Mouse (Mus musculus): ENCODE results near the gene Bcl2l14. TPM values are rescaled to one million over a fixed set of nuclear protein-coding genes. Genes with fewer than 3 reads are reported as not detected.

Bcl2l14 gene
- polyA plus RNA-seq, 2 experiments = 0.26 to 0.99 TPM

DNA sequence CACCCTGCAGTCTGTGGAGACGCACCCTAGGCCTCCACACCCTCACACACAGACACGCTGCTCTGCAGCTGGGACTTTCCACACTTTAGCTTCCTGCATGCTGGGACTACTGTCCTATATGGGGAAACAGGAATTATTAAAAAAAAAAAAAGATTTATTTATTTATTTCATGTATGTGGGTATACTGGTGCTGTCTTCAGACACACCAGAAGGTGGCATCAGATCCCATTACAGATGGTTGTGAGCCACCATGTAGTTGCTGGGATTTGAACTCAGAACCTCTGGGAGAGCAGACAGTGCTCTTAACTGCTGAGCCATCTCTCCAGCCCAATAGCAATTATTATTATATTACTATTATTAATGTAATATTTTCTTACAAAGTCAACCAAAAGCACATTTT lies 73.2 kb downstream of the Bcl2l14 start:
- Histone ChIP-seq H3K36me3 (ENCODE audit: control insufficient read depth, insufficient read depth, low read length) (peaks cover 62% of the 10 kb centered on the region), H3K4me3 (replicated peaks; ENCODE audit: low read length) (no peak overlapping the region)
- TF ChIP-seq POLR2A (IDR thresholded peaks at IDR 0.05; ENCODE audit: borderline replicate concordance, extremely low read depth, insufficient read depth, insufficient read length) = no peak

DNA sequence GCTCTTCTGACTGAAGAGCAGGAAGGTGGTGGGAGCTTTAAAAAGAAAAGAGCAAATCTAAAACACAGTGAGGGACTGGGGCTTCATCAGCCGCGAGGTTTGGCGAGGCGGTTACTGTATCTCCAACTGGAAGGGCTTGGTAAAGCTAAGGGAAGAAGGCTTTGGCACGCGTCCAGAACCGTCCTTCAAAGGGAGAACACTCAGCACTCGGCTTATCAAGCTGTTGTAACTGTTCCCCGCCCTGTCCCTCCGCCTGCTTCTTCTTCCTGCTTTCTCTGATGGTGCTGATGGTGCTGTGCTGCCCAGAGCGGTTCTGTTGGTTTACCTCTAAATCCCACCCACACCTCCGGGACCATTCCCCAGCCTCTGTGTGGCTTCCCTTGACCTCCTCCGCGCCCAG lies 74.7 kb downstream of the Bcl2l14 start:
- Histone ChIP-seq H3K4me3 (replicated peaks; ENCODE audit: low read length) (no peak overlapping the region), H3K27me3 (ENCODE audit: control insufficient read depth, insufficient read depth, low read length) (no peaks in the 10 kb centered on the region), H3K27ac (replicated peaks; ENCODE audit: low read depth, low read length) (no peak overlapping the region), H3K4me1 (ENCODE audit: control insufficient read depth, insufficient read depth, low read length) (peaks cover 4% of the 10 kb centered on the region; the same call in 1 of the 2 replicates), H3K9ac (ENCODE audit: low read depth, low read length, severe bottlenecking) (no peak overlapping the region), H3K4me2 (replicated peaks; ENCODE audit: low read depth, low read length, severe bottlenecking) (no peak overlapping the region), H3K36me3 (ENCODE audit: control insufficient read depth, insufficient read depth, low read length) (peaks cover 50% of the 10 kb centered on the region), H3K9me3 (ENCODE audit: control insufficient read depth, low read length) (no peaks in the 10 kb centered on the region)
- WGBS = 83% methylated on average over 14 of the region's 14 CpGs
- TF ChIP-seq POLR2A (IDR thresholded peaks at IDR 0.05; ENCODE audit: borderline replicate concordance, extremely low read depth, insufficient read depth, insufficient read length) = no peak
- peak; percentile 75 for DNase-seq (ENCODE audit: low spot score)
- no peak for ATAC-seq (ENCODE audit: low FRiP score, low read depth)

More for the DNA sequence above, 73.2 kb downstream of the Bcl2l14 start:
- Histone ChIP-seq H3K9ac (ENCODE audit: low read depth, low read length, severe bottlenecking) (no peak overlapping the region), H3K27me3 (ENCODE audit: control insufficient read depth, insufficient read depth, low read length) (no peaks in the 10 kb centered on the region), H3K9me3 (ENCODE audit: control insufficient read depth, low read length) (no peaks in the 10 kb centered on the region), H3K4me2 (replicated peaks; ENCODE audit: low read depth, low read length, severe bottlenecking) (no peak overlapping the region), H3K27ac (replicated peaks; ENCODE audit: low read depth, low read length) (no peak overlapping the region), H3K4me1 (ENCODE audit: control insufficient read depth, insufficient read depth, low read length) (peaks cover 4% of the 10 kb centered on the region; the same call in 1 of the 2 replicates)
- WGBS = 85% methylated on average over 2 of the region's 2 CpGs
- DNase-seq (ENCODE audit: low spot score) (no peak), ATAC-seq (ENCODE audit: low FRiP score, low read depth) (no peak)

DNA sequence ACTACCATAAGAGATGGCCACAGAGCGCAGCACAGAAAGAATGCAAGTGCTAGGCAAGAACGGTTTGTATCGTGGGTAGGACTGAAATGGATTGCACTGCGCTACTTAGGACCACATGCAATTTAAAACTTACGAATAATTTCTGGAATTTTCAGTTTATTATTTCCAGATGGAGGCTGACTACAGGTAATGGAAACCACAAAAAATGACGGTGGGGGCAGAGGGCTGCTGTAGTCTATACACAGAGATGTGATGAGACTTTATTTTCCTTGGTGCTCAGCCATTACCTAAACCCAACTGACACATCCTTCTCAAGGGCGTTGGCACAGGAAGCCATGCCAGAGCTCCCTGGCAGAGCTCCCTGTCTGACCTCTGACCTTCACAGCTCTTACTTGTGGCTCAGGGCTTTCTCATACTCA lies 77.0 kb downstream of the Bcl2l14 start:
- 31% methylated on average over 7 of the region's 7 CpGs for WGBS
- Histone ChIP-seq H3K4me3 (replicated peaks; ENCODE audit: low read length) (no peak overlapping the region), H3K9me3 (ENCODE audit: control insufficient read depth, low read length) (no peaks in the 10 kb centered on the region), H3K27ac (replicated peaks; ENCODE audit: low read depth, low read length) (peak overlapping the region; percentile 50; the same call in 1 of the 2 replicates), H3K27me3 (ENCODE audit: control insufficient read depth, insufficient read depth, low read length) (no peaks in the 10 kb centered on the region), H3K4me1 (ENCODE audit: control insufficient read depth, insufficient read depth, low read length) (peaks cover 4% of the 10 kb centered on the region; the same call in 1 of the 2 replicates), H3K36me3 (ENCODE audit: control insufficient read depth, insufficient read depth, low read length) (peaks cover 38% of the 10 kb centered on the region), H3K4me2 (replicated peaks; ENCODE audit: low read depth, low read length, severe bottlenecking) (no peak overlapping the region), H3K9ac (ENCODE audit: low read depth, low read length, severe bottlenecking) (no peak overlapping the region)
- no peak for TF ChIP-seq POLR2A (IDR thresholded peaks at IDR 0.05; ENCODE audit: borderline replicate concordance, extremely low read depth, insufficient read depth, insufficient read length)
- peak; percentile 63 for DNase-seq (ENCODE audit: low spot score)
- ATAC-seq (ENCODE audit: low FRiP score, low read depth) = peak; percentile 72

DNA sequence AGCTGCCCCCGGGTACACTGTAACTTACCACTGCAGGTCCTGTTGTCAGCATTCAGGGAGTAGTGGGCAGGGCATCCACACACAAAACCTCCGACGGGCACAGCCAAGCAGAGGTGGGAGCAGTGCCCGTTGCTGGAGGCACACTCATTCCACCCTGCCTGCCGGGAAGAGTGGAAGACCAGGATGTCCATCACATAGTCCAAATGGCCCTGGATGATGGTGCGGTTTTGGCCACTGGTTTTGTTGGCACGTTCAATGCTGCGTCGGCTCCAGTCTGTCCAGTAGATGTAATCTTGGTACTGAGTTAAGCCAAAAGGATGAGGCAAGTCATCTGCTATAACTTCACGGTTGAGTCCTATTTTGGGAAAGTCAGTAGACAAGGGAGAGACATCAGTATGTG lies 83.4 kb downstream of the Bcl2l14 start:
- Histone ChIP-seq H3K36me3 (ENCODE audit: control insufficient read depth, insufficient read depth, low read length) (peaks cover 49% of the 10 kb centered on the region), H3K4me2 (replicated peaks; ENCODE audit: low read depth, low read length, severe bottlenecking) (no peak overlapping the region), H3K4me3 (replicated peaks; ENCODE audit: low read length) (no peak overlapping the region), H3K27me3 (ENCODE audit: control insufficient read depth, insufficient read depth, low read length) (no peaks in the 10 kb centered on the region), H3K27ac (replicated peaks; ENCODE audit: low read depth, low read length) (no peak overlapping the region), H3K9me3 (ENCODE audit: control insufficient read depth, low read length) (no peaks in the 10 kb centered on the region), H3K4me1 (ENCODE audit: control insufficient read depth, insufficient read depth, low read length) (no peaks in the 10 kb centered on the region; the same call in 1 of the 2 replicates), H3K9ac (ENCODE audit: low read depth, low read length, severe bottlenecking) (no peak overlapping the region)
- ATAC-seq (ENCODE audit: low FRiP score, low read depth) (no peak), DNase-seq (ENCODE audit: low spot score) (no peak)
- no peak for TF ChIP-seq POLR2A (IDR thresholded peaks at IDR 0.05; ENCODE audit: borderline replicate concordance, extremely low read depth, insufficient read depth, insufficient read length)
- 97% methylated on average over 10 of the region's 10 CpGs for WGBS

DNA sequence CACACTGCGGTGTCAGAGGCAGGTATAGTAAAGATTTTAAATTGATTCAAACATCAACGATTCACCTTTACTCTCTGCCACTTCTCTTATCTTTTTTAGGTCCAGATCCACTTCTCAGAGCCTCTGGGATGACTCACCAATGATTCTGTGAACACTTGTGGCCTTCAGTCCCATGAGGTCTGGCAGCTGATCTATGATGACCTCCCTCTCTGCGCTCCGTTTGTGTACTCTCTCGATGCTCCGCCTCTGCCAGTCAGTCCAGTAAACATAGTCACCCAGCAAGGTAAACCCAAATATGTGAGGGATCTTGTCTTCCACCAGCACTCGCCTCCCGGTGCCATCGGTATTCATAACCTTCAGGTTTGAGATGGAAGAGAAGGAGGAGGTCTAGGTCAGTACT lies 90.2 kb downstream of the Bcl2l14 start:
- no peak for TF ChIP-seq POLR2A (IDR thresholded peaks at IDR 0.05; ENCODE audit: borderline replicate concordance, extremely low read depth, insufficient read depth, insufficient read length)
- Histone ChIP-seq H3K27ac (replicated peaks; ENCODE audit: low read depth, low read length) (no peak overlapping the region), H3K36me3 (ENCODE audit: control insufficient read depth, insufficient read depth, low read length) (peaks cover 51% of the 10 kb centered on the region), H3K9me3 (ENCODE audit: control insufficient read depth, low read length) (no peaks in the 10 kb centered on the region), H3K4me3 (replicated peaks; ENCODE audit: low read length) (no peak overlapping the region), H3K9ac (ENCODE audit: low read depth, low read length, severe bottlenecking) (no peak overlapping the region), H3K4me1 (ENCODE audit: control insufficient read depth, insufficient read depth, low read length) (no peaks in the 10 kb centered on the region), H3K4me2 (replicated peaks; ENCODE audit: low read depth, low read length, severe bottlenecking) (no peak overlapping the region), H3K27me3 (ENCODE audit: control insufficient read depth, insufficient read depth, low read length) (no peaks in the 10 kb centered on the region)
- ATAC-seq (ENCODE audit: low FRiP score, low read depth) = no peak
- no peak for DNase-seq (ENCODE audit: low spot score)
- 96% methylated on average over 9 of the region's 9 CpGs for WGBS

Other genes with a start within 250 kb of the Bcl2l14 start
- gene Lrp6, start 170.6 kb downstream of the Bcl2l14 start, polyA plus RNA-seq (2012; rRNA removed) = 42.7 and 45.1 TPM in 2 replicates
- gene Lrp6, start 170.6 kb downstream of the Bcl2l14 start, polyA plus RNA-seq (2014; fragmentation: Nextera tagmentation; extraction: Ambion mirVana) = 39.5 and 43.5 TPM in 2 replicates
- gene Mansc1, start 236.2 kb downstream of the Bcl2l14 start, polyA plus RNA-seq (2012; rRNA removed) = 2.4 and 2.6 TPM in 2 replicates
- gene Mansc1, start 236.2 kb downstream of the Bcl2l14 start, polyA plus RNA-seq (2014; fragmentation: Nextera tagmentation; extraction: Ambion mirVana) = 2.2 and 2.3 TPM in 2 replicates
- 11.4 and 14.0 TPM in 2 replicates for gene Borcs5, start 243.2 kb downstream of the Bcl2l14 start, polyA plus RNA-seq (2012; rRNA removed)
- 18.0 and 20.5 TPM in 2 replicates for gene Borcs5, start 243.2 kb downstream of the Bcl2l14 start, polyA plus RNA-seq (2014; fragmentation: Nextera tagmentation; extraction: Ambion mirVana)

Measured in limb, embryonic 14.5 days (tissue).